Mouse (Mus musculus): Measurements from ENCODE around the gene Ccdc77.

Ccdc77 gene

DNA sequence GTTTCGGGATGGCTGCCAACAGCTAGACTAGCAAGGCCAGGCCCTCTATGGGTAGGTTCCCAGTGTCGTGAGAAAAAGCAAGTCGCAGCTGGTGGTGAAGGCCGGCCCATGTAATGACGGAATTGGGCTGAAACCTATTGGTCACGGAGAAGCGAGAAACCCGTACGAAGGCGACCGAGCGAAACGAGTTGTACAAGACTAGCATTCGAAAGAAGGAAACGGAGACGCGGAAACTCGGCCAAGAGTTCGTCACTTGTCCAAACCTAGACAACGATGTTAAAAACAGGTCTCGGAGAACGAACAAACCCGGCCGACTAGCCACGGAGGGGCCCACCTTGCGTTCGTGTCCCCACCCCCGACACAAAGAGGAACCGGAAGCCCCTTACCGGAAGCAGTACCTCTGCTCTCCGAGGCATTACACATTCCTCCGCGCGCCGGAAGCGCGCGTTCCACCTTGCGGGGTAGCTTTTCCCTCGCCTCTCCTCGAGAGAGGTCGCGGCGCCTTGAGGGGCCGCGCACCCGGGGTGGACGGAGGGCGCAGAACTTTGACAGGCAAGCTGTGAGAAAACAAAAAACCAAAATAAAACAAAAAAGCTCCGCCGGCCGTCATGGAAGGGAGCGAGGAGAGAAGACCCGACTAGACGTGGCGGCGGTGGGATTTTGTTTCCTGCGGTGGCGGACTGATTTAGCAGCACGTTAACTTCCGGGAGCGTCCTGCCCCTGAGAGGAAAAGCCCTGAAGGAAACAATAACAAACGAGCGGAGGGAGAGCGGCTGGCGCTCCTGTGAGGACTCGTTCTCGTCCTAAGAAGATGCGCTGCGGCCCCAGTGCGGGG lies at the start of gene Ccdc77, which contains the start of gene Kdm5a:
Gene Ccdc77, minus strand, starts transcription at position 687 of the 835 bp plus-strand sequence.
Gene Kdm5a, plus strand, starts transcription at position 437 of the 835 bp plus-strand sequence.
- peak; percentile 98 for DNase-seq (ENCODE audit: low read depth)

- no peak for DNase-seq (ENCODE audit: low read depth)
Observed at GRCm38 (mm10) chr6:120403936-120404335, 39.8 kb upstream of the Ccdc77 start.

- peak; percentile 13 for DNase-seq (ENCODE audit: low read depth)
Observed at GRCm38 (mm10) chr6:120395622-120396345, 31.6 kb upstream of the Ccdc77 start.

DNA sequence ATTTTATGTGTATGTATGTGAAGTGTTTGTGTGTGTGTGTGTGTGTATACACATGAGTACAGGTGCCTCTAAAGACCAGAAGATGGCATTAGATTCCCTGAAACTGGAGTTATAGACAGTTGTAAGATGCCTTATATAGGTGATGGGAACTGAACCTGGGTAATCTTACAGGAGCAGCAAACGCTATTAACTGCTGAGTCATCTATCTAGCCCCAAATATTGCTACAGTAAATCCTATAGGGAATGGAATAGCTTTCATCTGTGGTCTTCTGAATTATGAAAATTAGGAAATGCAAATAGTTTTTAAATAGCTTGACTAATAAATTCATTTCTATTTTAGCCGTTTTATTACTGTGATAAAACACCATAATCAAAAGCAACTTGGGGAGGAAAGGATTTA lies 28.6 kb upstream of the Ccdc77 start:
- no peak for DNase-seq (ENCODE audit: low read depth)

- DNase-seq (ENCODE audit: low read depth): no peak
Observed at GRCm38 (mm10) chr6:120390054-120390453, 25.9 kb upstream of the Ccdc77 start.

GRCm38 (mm10) chr6:120376736-120377135 lies 12.6 kb upstream of the Ccdc77 start:
- no peak for DNase-seq (ENCODE audit: low read depth)

DNA sequence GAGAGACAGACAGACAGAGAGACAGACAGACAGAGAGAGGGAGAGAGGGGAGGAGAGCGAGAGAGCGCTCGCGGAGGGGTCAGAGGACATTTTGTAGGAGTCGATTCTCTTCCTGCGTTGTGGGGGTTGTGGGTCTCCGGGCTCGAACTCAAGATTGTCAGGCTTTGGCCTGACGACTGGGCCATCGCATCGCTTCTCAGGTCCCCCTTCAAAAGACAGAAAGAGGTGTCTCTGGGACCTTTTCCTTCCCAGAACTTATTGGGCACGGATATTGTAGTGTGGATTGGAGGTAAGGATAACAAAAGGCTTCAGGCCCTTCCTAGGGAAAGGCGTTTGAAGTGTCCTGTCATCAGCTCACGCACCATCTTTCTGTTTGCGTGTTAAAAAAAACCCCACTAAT lies 877 bp upstream of the Ccdc77 start:
- DNase-seq (ENCODE audit: low read depth): peak; percentile 45

GRCm38 (mm10) chr6:120364523-120364905 lies 340 bp upstream of the Ccdc77 start:
- no peak for DNase-seq (ENCODE audit: low read depth)

DNA sequence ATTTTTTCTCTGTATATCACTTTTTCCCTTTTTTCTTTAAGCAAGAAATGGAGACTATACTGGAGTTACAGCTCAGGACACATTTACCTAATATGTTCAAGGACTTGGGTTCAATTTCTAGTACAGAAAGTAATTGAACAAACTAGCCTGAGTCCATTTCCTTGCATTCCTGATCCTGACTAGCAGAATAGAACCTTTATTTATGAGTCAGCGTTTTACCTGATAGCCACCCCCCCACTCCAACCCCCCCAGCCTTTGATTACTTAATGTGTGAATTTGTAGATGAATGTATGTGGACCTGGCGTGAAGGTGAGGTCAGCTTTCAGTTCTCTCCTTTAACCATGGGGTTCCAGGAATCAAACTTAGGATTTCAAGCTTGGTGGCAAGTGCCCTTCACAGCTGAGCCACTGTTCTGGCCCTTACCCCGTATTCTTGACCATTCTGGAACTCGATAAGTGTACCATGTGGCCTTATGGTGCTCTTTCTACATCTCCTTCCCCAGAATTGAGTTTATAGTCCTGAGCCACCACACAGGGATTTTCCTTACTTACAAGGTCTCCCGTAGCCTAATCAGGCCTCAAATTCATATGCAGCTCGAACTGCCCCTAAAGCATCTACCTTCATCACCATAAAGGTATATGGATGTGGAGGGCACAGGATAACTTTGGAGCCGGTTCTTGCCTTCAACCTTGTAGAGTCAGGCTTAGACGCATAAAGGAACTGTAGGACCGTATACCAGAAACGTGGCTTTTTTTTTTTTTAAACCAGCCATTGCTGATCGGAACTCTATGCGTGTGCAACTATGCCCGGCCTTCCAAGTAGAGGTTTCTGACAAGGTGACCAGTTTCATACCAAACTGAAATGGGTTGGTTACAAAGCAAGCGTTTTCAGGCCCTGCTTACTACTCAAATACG lies 1.1 kb downstream of the Ccdc77 start:
- DNase-seq (ENCODE audit: low read depth): no peak

DNA sequence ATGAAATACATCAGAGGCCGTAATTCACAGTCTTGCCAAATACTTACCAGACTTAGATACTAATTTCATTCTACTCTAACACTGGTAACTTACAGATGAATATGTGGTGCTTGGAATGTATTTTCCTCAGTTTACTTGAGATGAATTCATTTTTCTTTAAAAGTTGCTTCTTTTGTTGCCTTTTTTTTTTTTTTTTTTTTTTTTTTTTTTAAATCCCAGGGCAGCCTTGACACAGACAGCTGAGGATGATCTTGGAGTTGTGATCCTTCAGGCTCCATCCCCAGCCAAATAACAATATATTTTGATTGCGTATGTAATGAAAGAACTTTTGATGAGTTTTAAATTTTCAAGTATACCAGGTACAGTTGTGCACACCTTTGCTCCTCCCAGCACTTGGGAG lies 2.0 kb downstream of the Ccdc77 start:
- no peak for DNase-seq (ENCODE audit: low read depth)

- DNase-seq (ENCODE audit: low read depth): peak; percentile 95
Observed at GRCm38 (mm10) chr6:120356951-120357945, 6.9 kb downstream of the Ccdc77 start.

DNA sequence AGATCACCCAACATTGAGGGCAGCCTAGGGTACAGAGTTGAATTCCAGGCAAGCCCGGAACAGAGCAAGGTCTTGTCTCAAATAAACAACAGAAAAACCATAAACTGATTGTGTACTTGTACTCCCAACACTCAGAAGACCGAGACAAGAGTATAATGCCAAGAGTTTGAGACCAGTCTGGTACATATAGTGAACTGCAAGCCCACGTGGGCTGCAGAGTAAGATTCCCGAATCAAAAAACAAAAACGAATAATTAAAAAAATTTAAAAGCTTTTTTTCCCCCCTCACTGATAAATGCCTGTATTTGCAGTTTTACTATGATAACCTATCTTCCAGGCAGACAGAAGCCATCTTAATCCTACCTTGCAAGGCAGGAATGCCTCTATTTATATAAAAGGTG lies 7.7 kb downstream of the Ccdc77 start:
- DNase-seq (ENCODE audit: low read depth): no peak

DNA sequence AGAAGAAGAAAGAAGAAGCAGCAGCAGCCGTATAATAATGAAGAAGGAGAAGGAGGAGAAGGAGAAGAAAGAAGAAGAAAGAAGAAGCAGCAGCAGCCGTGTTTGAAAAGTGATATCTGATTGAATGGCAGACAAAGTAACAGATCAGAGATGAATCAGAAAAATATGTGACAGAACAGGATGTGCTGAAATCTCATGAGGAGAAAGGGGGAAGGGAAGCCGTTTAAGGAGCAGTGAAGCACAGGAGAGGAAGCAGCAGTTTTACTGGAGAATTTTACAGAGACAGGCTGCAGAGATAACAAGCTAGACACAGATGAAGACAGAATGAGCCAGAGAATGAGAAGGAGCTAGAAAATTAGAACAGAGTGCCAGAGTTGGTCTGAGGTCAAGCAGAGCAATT lies 15.2 kb downstream of the Ccdc77 start:
- no peak for DNase-seq (ENCODE audit: low read depth)

- DNase-seq (ENCODE audit: low read depth): no peak
Observed at GRCm38 (mm10) chr6:120343992-120344391, 20.2 kb downstream of the Ccdc77 start.

DNA sequence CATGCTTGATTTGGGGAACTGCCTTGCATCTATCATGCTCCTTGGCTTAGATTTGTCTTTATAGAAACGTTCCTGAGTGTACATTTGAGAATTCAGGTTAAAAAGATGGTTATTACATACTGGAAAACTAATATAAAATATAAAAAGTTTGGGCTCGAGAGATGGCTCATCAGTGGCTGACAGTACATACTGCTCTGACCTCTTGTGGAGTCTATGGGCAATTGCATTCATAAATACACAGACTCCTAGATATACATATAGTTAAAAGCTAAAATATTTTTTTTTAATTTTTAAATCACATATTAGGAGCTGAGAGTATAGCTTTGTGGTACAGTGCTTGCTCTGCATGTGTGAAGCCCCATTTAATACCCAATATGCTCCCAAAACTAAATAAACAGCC lies 31.8 kb downstream of the Ccdc77 start:
- DNase-seq (ENCODE audit: low read depth): peak; percentile 29

- peak; percentile 95 for DNase-seq (ENCODE audit: low read depth)
Observed at GRCm38 (mm10) chr6:120324295-120324927, 39.8 kb downstream of the Ccdc77 start.

- DNase-seq (ENCODE audit: low read depth): peak; percentile 53
Observed at GRCm38 (mm10) chr6:120320369-120320768, 43.8 kb downstream of the Ccdc77 start.

DNA sequence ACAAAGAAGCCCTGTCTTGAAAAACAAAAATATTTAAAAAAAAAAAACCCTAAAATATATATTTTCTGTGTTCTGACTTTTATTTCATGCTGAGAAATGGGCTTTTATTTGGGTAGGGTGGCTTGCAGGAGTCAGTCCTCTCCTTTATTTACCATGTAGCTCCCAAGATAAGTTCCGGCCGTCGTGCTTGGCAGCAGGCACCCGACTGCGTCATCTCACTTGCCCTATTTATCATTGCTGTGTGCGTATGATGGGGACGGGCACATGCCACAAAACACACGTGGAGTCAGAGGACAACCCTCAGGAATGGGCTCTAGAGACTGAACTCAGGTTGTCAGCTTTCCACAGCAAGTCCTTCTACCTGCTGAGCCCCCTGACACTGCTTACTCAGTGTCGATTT lies 45.0 kb downstream of the Ccdc77 start:
- DNase-seq (ENCODE audit: low read depth): no peak

DNA sequence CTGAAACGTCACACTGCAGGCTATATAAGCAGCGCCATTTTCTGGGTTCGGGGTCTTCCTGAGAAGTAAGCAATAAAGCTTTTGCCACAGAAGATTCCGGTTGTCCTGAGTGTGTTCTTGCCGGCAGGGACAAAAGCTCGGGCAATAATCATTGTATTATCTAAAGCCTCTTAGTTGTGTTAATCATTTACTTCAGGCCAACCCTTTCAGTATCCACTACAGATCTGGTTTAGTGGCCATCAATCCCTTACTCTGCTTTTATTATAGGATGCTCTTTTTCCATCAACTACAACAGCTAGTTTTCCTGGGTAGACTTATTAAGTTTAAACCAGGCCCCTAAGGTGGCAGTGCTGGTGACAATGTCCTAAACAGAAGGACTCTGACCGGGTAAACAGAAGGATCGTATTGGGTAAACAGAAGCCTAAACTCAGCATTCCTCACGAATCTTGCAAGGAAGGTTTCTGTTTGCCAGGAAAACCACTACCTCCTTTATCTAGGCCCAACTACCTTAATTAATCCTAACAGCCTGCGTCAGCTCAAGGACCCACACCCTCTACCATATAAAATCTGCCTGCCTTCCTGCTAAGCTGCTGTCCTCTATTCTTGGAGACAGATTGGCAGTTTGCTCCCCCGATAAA lies 45.8 kb downstream of the Ccdc77 start:
- no peak for DNase-seq (ENCODE audit: low read depth)

GRCm38 (mm10) chr6:120312443-120312842 lies 51.7 kb downstream of the Ccdc77 start:
- DNase-seq (ENCODE audit: low read depth): no peak
